Mouse (Mus musculus) megakaryocyte, embryonic 14.5 days (primary cell): ENCODE results near the gene Adprh. TPM values are rescaled to one million over a fixed set of nuclear protein-coding genes. Genes with fewer than 3 reads are reported as not detected.

Experiments
- H3K27me3 ChIP-seq: replicated peaks from 2 replicates; pipeline ENCODE3; 2012; ENCODE audit warnings: inconsistent platforms
- H3K36me3 ChIP-seq: replicated peaks from 2 replicates; pipeline ENCODE3; 2012; ENCODE audit warnings: low read length, inconsistent platforms, mixed read lengths
- H3K4me1 ChIP-seq: 2 replicates; pipeline ENCODE4 v1.6.1; 2012; ENCODE audit warnings: inconsistent platforms
- H3K4me3 ChIP-seq: replicated peaks from 2 replicates; pipeline ENCODE3; 2012; ENCODE audit warnings: moderate library complexity, mild to moderate bottlenecking, inconsistent platforms
- H3K9me3 ChIP-seq: 2 replicates; pipeline ENCODE4 v1.6.1; 2012; ENCODE audit warnings: inconsistent platforms
- FLI1 ChIP-seq: IDR thresholded peaks from 2 replicates; pipeline ENCODE4 v1.6.1; 2012; ENCODE audit warnings: low read length, inconsistent platforms, mixed read lengths
- GATA1 ChIP-seq: IDR thresholded peaks from 3 replicates; pipeline ENCODE4 v1.6.1; 2012; ENCODE audit warnings: mixed read lengths, low read length, inconsistent platforms, borderline replicate concordance
- polyA plus RNA-seq: library from polyadenylated mRNA; stranded (reverse); fragments of >175 nt; gene quantifications from 2 replicates; pipeline ENCODE4 v1.2.3, GENCODE M21; 2012; ENCODE audit warnings: low replicate concordance; ENCODE audit not compliant: insufficient read depth

The Adprh gene
- polyA plus RNA-seq, 1 experiment, result 423 TPM

DNA sequence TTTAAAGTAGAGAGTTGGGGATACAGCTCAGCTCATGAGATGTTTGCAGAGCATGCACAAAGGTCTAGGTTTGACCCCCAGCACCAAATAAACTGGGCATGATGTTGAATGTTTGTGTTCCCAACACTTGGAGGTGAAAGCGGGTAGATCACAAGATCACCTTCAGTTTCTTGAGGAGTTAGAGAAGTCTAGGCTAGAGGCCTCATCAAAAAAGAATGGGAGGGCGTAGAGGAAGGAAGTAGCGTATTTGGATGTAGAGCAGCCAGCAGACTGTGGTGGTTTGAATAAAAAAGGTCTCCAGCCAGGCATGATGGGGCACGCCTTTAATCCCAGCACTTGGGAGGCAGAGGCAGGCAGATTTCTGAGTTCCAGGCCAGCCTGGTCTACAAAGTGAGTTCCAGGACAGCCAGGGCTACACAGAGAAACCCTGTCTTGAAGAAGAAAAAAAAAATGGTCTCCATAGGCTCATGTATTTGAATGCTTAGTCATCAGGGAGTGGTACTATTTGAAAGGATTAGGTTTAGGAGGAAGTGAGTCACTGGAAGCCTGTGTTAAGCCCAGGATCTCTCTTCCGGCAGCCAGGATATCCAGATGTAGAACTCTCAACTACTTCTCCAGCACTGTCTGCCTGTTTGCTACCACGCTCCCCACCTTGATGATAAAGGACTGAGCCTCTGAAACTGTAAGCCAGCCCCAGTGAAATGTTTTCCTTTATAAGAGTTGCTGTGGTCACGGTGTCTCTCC, 8.6 kb downstream of the Adprh start:
- TF ChIP-seq FLI1 (no peak), GATA1 (no peak)
- H3K36me3 ChIP-seq, result peaks cover 62% of the 10 kb centered on the region
- H3K4me1 ChIP-seq, result peaks cover 56% of the 10 kb centered on the region
- H3K9me3 ChIP-seq, result peaks cover 18% of the 10 kb centered on the region
- peak overlapping the region; percentile 38 for H3K4me3 ChIP-seq
- peaks cover 2% of the 10 kb centered on the region for H3K27me3 ChIP-seq

DNA sequence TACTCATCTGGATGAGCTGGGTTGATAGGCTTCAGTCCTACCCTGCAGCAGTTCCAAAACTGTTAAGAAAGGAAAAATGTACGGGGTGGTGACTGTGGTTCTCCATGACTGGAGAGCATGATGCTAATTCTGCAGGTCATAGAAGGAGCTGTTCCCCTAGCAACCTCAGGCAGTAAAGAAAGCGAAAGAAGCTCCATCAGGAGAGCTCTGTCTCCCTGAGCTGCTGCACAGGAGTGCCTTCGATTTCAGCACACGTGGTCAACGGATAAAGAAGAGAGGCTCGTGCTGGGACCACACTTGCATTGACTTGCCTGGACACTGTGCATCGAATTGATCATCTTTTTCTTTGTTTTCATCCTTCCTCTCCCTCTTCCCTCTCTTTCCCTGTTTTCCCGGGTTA, 10.3 kb downstream of the Adprh start:
- no peak for TF ChIP-seq FLI1
- no peak for TF ChIP-seq GATA1
- H3K36me3 ChIP-seq, result peaks cover 45% of the 10 kb centered on the region
- H3K4me1 ChIP-seq, result peaks cover 47% of the 10 kb centered on the region
- H3K4me3 ChIP-seq, result peak overlapping the region; percentile 48
- peaks cover 18% of the 10 kb centered on the region for H3K9me3 ChIP-seq
- peaks cover 2% of the 10 kb centered on the region for H3K27me3 ChIP-seq

DNA sequence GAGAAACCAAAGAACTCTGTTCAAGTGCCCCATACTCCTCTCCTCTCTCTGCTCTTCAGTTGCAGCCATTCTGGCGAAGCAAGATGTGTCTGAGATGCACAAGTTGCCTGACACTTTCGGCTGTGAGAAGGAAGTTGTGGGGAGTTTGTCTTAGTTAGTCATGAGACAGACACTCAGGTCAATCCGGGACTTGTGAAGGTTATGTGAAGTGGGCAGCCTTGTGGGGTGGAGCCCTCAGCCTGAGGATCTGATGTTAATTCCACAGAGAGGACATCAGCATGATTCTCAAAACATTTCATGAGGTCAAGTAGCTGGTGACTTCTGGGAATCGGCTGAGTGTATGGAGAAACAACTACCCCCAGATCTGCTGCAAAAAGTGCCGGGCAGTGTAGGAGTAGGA, 10.9 kb downstream of the Adprh start:
- peaks cover 2% of the 10 kb centered on the region for H3K27me3 ChIP-seq
- peaks cover 47% of the 10 kb centered on the region for H3K4me1 ChIP-seq
- H3K9me3 ChIP-seq, result peaks cover 18% of the 10 kb centered on the region
- H3K4me3 ChIP-seq, result no peak overlapping the region
- TF ChIP-seq FLI1 (no peak), GATA1 (no peak)
- peaks cover 39% of the 10 kb centered on the region for H3K36me3 ChIP-seq

DNA sequence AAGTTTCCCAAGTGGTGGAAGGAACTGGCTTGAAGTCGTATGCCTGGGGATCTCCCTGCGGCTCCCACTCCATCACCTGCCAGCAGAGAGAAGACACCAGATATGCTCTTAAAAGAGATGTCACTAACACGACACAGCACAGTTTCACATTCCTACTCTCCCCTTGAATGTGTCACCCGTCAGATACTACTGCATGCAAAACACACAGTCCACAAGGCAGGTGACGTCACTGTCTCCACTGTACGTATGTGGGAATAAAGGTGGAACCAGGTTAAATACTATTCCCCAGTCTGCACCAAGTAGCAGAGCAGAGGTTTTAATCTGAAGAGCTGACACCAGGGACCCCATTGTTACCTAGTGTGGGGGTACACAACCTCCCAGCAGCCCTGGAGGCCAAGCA, 12.1 kb downstream of the Adprh start:
- Histone ChIP-seq H3K27me3 (peaks cover 2% of the 10 kb centered on the region), H3K4me1 (peaks cover 44% of the 10 kb centered on the region), H3K4me3 (no peak overlapping the region), H3K36me3 (peaks cover 27% of the 10 kb centered on the region), H3K9me3 (peaks cover 13% of the 10 kb centered on the region)
- no peak for TF ChIP-seq FLI1
- TF ChIP-seq GATA1, result no peak

DNA sequence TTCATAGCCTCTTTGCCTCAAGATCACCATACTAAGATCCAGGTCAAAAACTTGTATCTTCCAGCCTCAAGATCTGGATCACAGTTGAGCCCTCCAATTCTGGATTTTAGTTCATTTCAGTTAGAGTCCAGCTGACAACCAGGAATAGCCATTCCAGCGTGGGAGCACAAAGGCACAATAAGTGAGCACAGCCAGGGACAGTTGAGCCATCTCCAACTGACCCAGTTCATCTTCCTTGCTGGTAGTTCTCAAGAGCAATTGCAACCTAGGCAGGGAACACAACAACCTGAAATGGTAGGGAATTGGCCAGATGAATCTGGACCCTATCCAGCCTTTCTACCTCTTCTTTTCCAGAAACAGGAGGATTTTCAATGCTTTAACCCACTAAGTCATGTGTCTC, 13.3 kb downstream of the Adprh start:
- Histone ChIP-seq H3K4me1 (peaks cover 35% of the 10 kb centered on the region), H3K9me3 (0 out of 2 replicates have a peak, but pooled peaks cover 2% of the 10 kb centered on the region), H3K36me3 (peaks cover 15% of the 10 kb centered on the region), H3K27me3 (peaks cover 2% of the 10 kb centered on the region), H3K4me3 (no peak overlapping the region)
- TF ChIP-seq GATA1 (no peak), FLI1 (no peak)

DNA sequence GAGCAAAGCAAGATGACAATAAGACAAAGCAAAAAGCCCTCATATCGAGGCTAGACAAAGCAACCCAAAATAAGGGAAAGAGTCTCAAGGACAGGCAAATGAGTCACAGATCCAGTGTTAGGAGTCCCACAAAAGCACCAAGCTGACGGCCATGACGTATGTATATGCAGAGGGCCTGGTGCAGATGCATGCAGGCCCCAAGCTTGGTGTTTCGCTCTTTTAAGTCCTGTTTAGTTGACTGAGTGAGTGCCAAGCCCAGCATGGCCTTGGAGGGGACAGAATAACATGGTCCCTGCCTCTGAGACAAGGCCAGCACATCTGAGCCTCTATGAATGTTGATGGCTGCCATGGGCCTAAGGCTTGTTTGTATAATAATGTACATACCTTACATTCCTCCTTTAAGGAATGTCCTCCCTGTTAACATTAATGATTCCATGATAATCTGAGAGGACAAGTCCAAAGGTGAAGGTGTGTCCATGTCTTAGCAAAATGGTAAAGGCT, 18.2 kb downstream of the Adprh start:
- TF ChIP-seq FLI1, result no peak
- H3K4me3 ChIP-seq, result no peak overlapping the region
- no peaks in the 10 kb centered on the region for H3K36me3 ChIP-seq
- peaks cover 37% of the 10 kb centered on the region for H3K4me1 ChIP-seq
- no peaks in the 10 kb centered on the region for H3K9me3 ChIP-seq
- H3K27me3 ChIP-seq, result no peaks in the 10 kb centered on the region

DNA sequence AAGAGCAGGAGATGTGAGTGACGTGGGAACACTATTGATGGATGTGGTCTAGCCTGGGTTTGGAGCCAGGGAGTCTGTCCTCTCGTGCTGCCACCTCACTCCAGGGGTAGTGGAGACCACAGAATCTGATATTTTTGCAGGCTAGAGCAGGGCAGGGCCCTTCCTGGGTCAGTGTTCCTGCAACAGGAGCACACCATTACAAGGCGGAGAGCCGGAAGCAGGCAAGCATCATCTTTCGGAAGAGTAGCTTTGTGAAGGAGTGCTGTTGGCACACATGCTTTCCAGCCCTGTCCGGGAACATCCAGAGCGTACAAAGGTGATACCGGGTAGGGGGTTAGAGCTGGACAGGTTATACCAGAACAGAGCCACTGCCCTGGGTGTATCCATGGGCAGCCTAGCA, 19.0 kb downstream of the Adprh start:
- no peaks in the 10 kb centered on the region for H3K27me3 ChIP-seq
- peaks cover 37% of the 10 kb centered on the region for H3K4me1 ChIP-seq
- TF ChIP-seq FLI1 (no peak), GATA1 (no peak)
- H3K9me3 ChIP-seq, result no peaks in the 10 kb centered on the region
- no peaks in the 10 kb centered on the region for H3K36me3 ChIP-seq
- no peak overlapping the region for H3K4me3 ChIP-seq

DNA sequence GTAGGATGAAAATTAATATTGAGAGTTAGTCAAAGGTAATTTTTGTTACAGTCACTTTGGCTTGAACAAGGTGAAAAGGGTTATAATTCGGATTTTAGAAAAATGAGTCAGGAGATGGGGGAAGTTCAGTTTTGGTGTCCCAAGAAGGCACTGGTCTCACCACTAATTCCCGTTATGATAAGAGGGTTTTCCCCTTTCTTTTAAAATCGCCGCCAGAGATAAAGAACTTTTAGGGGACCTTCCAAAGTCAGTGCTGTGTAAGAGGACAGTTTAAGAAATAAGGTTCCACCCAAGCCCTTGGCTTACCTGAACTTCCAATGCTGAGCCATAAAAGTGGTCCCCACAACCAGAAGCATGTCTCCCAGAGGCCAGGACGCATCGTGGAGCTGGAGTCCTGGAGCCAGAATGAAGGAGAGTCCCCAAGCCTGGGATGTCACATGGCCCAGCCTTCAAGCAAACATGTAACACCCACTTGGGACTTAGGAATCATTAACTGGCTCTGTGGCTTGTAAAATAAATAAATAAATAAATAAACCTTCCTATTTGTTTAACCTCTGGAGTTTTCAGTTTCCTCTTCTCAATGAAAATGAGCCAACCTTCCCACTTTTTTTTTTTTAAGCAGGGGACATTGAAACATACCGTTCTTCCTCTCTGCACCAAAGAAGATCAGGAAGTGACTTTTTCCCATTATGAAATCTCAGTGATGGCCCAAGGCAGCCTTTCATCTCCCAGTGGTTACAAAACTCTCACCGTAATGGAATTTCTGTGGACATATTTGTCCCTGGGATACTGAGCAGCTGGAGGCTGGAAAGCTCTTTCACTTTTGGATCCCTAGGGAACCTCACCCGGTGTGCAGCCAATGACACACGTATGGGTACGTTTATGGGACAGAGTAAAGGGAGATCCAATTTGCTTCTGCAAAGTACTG, 19.7 kb downstream of the Adprh start, which contains the start of gene Pla1a:
Pla1a (minus strand) TSS at position 648 of the 928 bp plus-strand sequence.
- TF ChIP-seq FLI1, result no peak
- TF ChIP-seq GATA1, result no peak
- H3K9me3 ChIP-seq, result no peaks in the 10 kb centered on the region
- no peaks in the 10 kb centered on the region for H3K36me3 ChIP-seq
- no peaks in the 10 kb centered on the region for H3K27me3 ChIP-seq
- peaks cover 37% of the 10 kb centered on the region for H3K4me1 ChIP-seq
- H3K4me3 ChIP-seq, result no peak within 1 kb of the TSS

DNA sequence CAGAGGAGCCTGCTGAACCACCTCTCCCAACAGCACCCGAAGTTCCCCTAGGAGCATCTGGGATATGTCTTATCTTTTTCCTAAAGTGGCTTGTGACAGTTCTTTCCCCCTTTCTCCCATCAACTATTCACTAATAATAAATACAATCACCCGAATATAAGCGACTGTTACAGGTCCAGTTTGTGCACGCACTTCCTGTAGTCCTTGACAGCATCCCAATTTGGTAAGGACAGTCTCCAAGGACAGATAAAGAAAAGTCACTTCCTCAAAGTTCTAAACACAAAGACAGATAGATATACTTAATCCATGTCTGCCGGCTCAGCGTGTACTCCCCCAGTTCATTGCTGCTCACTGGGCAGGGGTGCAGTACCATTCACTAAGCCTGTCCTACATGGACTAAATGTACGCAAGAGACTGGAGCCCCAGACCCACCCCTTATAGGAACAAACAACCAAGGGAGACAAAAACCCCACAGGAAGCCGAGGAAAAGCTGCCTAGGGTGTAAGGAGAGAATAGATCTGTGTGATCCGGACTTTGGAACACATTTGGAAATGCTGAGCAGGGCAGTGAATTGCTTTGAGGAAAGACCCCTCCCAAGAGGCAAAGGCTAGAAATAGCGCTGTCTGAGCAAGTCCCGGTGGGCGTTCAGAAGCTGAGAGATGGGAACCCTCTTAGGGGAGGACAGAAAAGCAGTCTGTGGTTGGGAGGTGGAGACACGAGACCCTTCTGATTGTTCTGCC, 20.9 kb downstream of the Adprh start:
- H3K27me3 ChIP-seq, result no peaks in the 10 kb centered on the region
- TF ChIP-seq GATA1, result no peak
- TF ChIP-seq FLI1, result no peak
- H3K4me1 ChIP-seq, result peaks cover 37% of the 10 kb centered on the region
- no peaks in the 10 kb centered on the region for H3K9me3 ChIP-seq
- H3K4me3 ChIP-seq, result no peak overlapping the region
- no peaks in the 10 kb centered on the region for H3K36me3 ChIP-seq
